Mouse (Mus musculus) liver, embryonic 16.5 days (tissue): ENCODE results near the gene Palld. TPM values are rescaled to one million over a fixed set of nuclear protein-coding genes. Genes with fewer than 3 reads are reported as not detected.

Source experiments
- ATAC-seq: fragments of 200-750 bp; cut with Nextera tagmentation; 2 replicates; pipeline ENCODE4 v1.8.0; 2017; ENCODE audit warnings: low read depth, mild to moderate bottlenecking, moderate number of reproducible peaks, moderate library complexity
- H3K27ac ChIP-seq: fragments of 300-500 bp; sonication (generic); 2 replicates; pipeline ENCODE4 v1.5.1; 2014; ENCODE audit warnings: mild to moderate bottlenecking, low read length
- H3K27me3 ChIP-seq: fragments of 300-500 bp; sonication (generic); 2 replicates; pipeline ENCODE4 v1.6.1; 2014; ENCODE audit warnings: low read depth, low read length, mixed read lengths; ENCODE audit not compliant: control insufficient read depth, insufficient read depth
- H3K36me3 ChIP-seq: fragments of 300-500 bp; sonication (generic); 2 replicates; pipeline ENCODE4 v1.6.1; 2014; ENCODE audit warnings: mild to moderate bottlenecking; ENCODE audit not compliant: control insufficient read depth, insufficient read depth
- H3K4me1 ChIP-seq: fragments of 300-500 bp; sonication (generic); 2 replicates; pipeline ENCODE4 v1.6.1; 2014; ENCODE audit warnings: low read depth, low read length, mixed read lengths; ENCODE audit not compliant: control insufficient read depth
- H3K4me2 ChIP-seq: fragments of 300-500 bp; sonication (generic); 2 replicates; pipeline ENCODE4 v1.6.1; 2014; ENCODE audit warnings: low read depth, low read length, mixed read lengths
- H3K4me3 ChIP-seq: fragments of 300-500 bp; sonication (generic); 2 replicates; pipeline ENCODE4 v1.5.1; 2014; ENCODE audit warnings: low read depth, mild to moderate bottlenecking, low read length
- H3K9ac ChIP-seq: fragments of 300-500 bp; sonication (generic); 2 replicates; pipeline ENCODE4 v1.6.1; 2014; ENCODE audit warnings: low read depth, low read length
- H3K9me3 ChIP-seq: fragments of 300-500 bp; sonication (generic); replicated peaks from 2 replicates; pipeline ENCODE4 v1.6.1; 2016; ENCODE audit warnings: low read length; ENCODE audit not compliant: control insufficient read depth
- WGBS: fragments of 180-500 bp; shearing (Covaris S2); extraction: QIAGEN DNeasy Blood & Tissue Kit; methylation state at CpG from one replicate; pipeline ENCODE4 v1.1.7; 2014; ENCODE audit not compliant: insufficient replicate concordance; 5-methylcytosine and 5-hydroxymethylcytosine counted together
- polyA plus RNA-seq: library from polyadenylated mRNA; unstranded; fragments of >200 nt; fragmentation: Nextera tagmentation; extraction: Ambion mirVana; gene quantifications from 2 replicates; pipeline ENCODE4 v1.2.1, GENCODE M21; 2015

Palld gene
- polyA plus RNA-seq, 1 experiment from 2014 or later, result 7.3 TPM

DNA sequence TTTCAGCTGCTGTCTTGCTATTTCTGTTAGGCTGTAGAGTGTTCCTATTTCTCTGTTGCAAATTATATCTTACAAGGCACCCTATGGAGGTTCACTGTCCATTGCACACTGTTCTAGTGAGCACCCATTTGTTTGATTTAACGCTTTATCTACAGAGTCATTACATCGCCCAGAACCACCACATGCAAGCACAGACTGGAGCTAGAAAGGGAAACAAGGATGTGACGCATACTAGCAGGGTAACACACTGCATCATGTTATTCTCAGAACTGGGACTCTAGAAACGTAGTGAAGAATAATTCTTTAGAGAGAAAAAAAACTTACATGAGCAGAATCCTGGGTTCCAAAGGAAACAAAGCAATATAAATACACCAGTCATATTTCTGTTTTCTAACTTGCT, 432.3 kb downstream of the Palld start:
- Histone ChIP-seq H3K27ac (no peak overlapping the region), H3K4me1 (no peaks in the 10 kb centered on the region), H3K4me2 (no peak overlapping the region), H3K9ac (no peak overlapping the region), H3K27me3 (no peaks in the 10 kb centered on the region), H3K36me3 (no peaks in the 10 kb centered on the region), H3K4me3 (no peak overlapping the region), H3K9me3 (no peaks in the 10 kb centered on the region)
- no peak for ATAC-seq
- WGBS, result 60% methylated on average over 4 of the region's 4 CpGs

DNA sequence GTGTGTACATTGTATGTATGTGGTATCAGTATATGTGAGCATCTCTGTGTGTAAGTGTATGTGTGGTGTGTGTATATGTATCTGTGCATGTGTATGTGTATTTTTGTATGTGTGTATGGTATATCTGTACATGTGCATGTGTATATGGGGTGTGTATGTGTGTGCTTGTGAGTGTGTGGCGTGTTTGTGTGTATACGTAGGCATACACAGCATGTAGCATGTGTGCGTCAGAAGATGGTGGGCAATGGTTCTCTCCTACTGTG, 435.0 kb downstream of the Palld start:
- Histone ChIP-seq H3K4me1 (no peaks in the 10 kb centered on the region), H3K4me2 (no peak overlapping the region), H3K27ac (no peak overlapping the region), H3K4me3 (no peak overlapping the region), H3K36me3 (no peaks in the 10 kb centered on the region), H3K27me3 (no peaks in the 10 kb centered on the region), H3K9ac (no peak overlapping the region), H3K9me3 (no peaks in the 10 kb centered on the region)
- no peak for ATAC-seq
- 79% methylated on average over 3 of the region's 3 CpGs for WGBS

GRCm38 (mm10) chr8:61466696-61467552, 435.6 kb downstream of the Palld start:
- no peak overlapping the region for H3K9ac ChIP-seq

DNA sequence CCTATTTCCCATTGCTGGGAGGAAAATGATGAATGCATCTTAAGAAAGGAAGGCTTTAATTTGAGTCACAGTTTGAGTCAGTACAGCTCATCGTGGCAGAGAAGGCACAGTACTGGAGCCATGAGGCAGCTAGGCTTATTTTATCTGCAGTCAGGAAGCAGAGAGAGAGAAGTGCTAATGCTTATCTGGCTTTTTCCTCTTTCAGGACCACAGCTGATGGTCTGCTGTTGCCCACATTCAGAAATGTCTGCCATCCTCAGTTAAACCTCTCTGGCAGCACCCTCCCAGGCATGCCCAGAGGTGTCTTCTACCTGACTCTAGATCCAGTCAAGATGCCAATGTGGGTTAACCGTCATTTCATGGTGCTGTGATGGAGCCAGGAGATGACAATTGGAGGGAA, 438.1 kb downstream of the Palld start:
- Histone ChIP-seq H3K4me2 (no peak overlapping the region), H3K4me1 (no peaks in the 10 kb centered on the region), H3K4me3 (no peak overlapping the region), H3K27ac (no peak overlapping the region), H3K9ac (no peak overlapping the region), H3K36me3 (no peaks in the 10 kb centered on the region), H3K9me3 (no peaks in the 10 kb centered on the region), H3K27me3 (no peaks in the 10 kb centered on the region)
- WGBS, result 38% methylated on average over 2 of the region's 2 CpGs
- no peak for ATAC-seq

More at GRCm38 (mm10) chr8:61466696-61467552, 435.6 kb downstream of the Palld start:
- Histone ChIP-seq H3K27me3 (no peaks in the 10 kb centered on the region), H3K4me1 (no peaks in the 10 kb centered on the region), H3K4me3 (no peak overlapping the region), H3K27ac (no peak overlapping the region), H3K36me3 (no peaks in the 10 kb centered on the region), H3K9me3 (no peaks in the 10 kb centered on the region), H3K4me2 (no peak overlapping the region)
- WGBS, result 79% methylated on average over 15 of the region's 15 CpGs
- no peak for ATAC-seq

DNA sequence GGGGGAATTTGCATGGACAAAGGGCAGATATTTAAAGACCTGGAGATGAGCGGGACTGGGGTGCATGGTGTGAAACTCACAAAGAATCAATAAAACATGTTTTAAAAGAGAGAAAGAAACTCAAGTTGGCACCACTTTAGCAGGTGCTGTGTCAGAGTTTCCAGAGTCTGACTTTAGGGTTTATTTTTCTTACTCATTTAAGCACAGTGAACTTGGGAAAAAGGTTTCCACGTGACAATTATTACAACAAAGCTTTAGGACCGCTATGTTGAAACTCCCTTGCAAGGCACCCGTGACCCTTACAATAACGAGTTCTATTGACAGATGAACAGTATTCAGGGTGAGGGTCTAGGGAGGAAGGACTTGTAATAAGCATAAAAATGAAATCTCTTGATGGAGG, 440.3 kb downstream of the Palld start:
- Histone ChIP-seq H3K27ac (no peak overlapping the region), H3K4me2 (no peak overlapping the region), H3K9me3 (no peaks in the 10 kb centered on the region), H3K27me3 (no peaks in the 10 kb centered on the region), H3K4me3 (no peak overlapping the region), H3K36me3 (no peaks in the 10 kb centered on the region), H3K4me1 (no peaks in the 10 kb centered on the region), H3K9ac (no peak overlapping the region)
- 67% methylated on average over 5 of the region's 5 CpGs for WGBS
- ATAC-seq, result no peak

Other genes with a start within 250 kb of the Palld start
- 0.85 and 0.93 TPM in 2 replicates for gene Ddx60, start 25.4 kb upstream of the Palld start, polyA plus RNA-seq
- 0.07 TPM in 1 of 2 replicates, not detected in the other for gene Anxa10, start 220.5 kb upstream of the Palld start, polyA plus RNA-seq